Comparison of ENCODE assay signal across 29 mouse cellular contexts in genomic region chr19:28854831-28855230, GRCm38 (mm10). TPM values are rescaled to one million over a fixed set of nuclear protein-coding genes. Genes with fewer than 3 reads are reported as not detected.
"Had no signal": no experiment of that assay in that cellular context is flagged by ENCODE, and none has a peak within 500 bp of the region (broad histone marks: within the 10 kb centered on the region; RNA-seq: fewer than 3 reads in every experiment).

No protein-coding gene starts in this region.

- H3K36me3 ChIP-seq: embryonic facial prominence, embryonic 10.5 days; embryonic facial prominence, embryonic 12.5 days; embryonic facial prominence, embryonic 13.5 days; embryonic facial prominence, embryonic 15.5 days; forebrain, embryonic 10.5 days; forebrain, embryonic 12.5 days; forebrain, embryonic 15.5 days had no signal

- H3K27ac ChIP-seq: embryonic facial prominence, embryonic 10.5 days; embryonic facial prominence, embryonic 12.5 days; embryonic facial prominence, embryonic 13.5 days; embryonic facial prominence, embryonic 15.5 days; forebrain, embryonic 10.5 days; forebrain, embryonic 12.5 days; forebrain, embryonic 13.5 days; forebrain, embryonic 15.5 days; gastrocnemius, adult 2 months; heart, adult 2 months had no signal

- H3K9me3 ChIP-seq: embryonic facial prominence, embryonic 10.5 days; embryonic facial prominence, embryonic 12.5 days; embryonic facial prominence, embryonic 13.5 days; embryonic facial prominence, embryonic 15.5 days; forebrain, embryonic 10.5 days; forebrain, embryonic 12.5 days; forebrain, embryonic 13.5 days; forebrain, embryonic 15.5 days had no signal

- H3K4me2 ChIP-seq: embryonic facial prominence, embryonic 12.5 days; embryonic facial prominence, embryonic 13.5 days; embryonic facial prominence, embryonic 15.5 days; forebrain, embryonic 12.5 days; forebrain, embryonic 13.5 days; forebrain, embryonic 15.5 days had no signal

- H3K4me3 ChIP-seq: embryonic facial prominence, embryonic 10.5 days; embryonic facial prominence, embryonic 12.5 days; embryonic facial prominence, embryonic 13.5 days; embryonic facial prominence, embryonic 15.5 days; erythroblast, embryonic 14.5 days; forebrain, embryonic 10.5 days; forebrain, embryonic 12.5 days; forebrain, embryonic 13.5 days; forebrain, embryonic 15.5 days; gastrocnemius, adult 2 months; heart, adult 2 months had no signal

- DNase-seq: cerebellum, adult 2 months; cerebellum, adult 8-10 months; cerebellum, adult 9-10 months; cerebellum, adult 9-11 months; cerebellum, postnatal 10 days; cerebellum, postnatal 14 days; cerebellum, postnatal 25 days; cerebellum, postnatal 36 days; embryo, embryonic 11 days; forebrain, postnatal 0 days; gastrocnemius, adult 2 months; gastrocnemius, postnatal 10 days; gastrocnemius, postnatal 14 days; gastrocnemius, postnatal 25 days; gastrocnemius, postnatal 36 days; heart, adult 11 months; heart, adult 18-20 months; heart, adult 2 months had no signal

- H3K4me1 ChIP-seq: embryonic facial prominence, embryonic 10.5 days; embryonic facial prominence, embryonic 12.5 days; embryonic facial prominence, embryonic 13.5 days; embryonic facial prominence, embryonic 15.5 days; forebrain, embryonic 10.5 days; forebrain, embryonic 12.5 days; forebrain, embryonic 13.5 days; forebrain, embryonic 15.5 days had no signal

- H3K27me3 ChIP-seq: embryonic facial prominence, embryonic 12.5 days; embryonic facial prominence, embryonic 13.5 days; embryonic facial prominence, embryonic 15.5 days; forebrain, embryonic 12.5 days; forebrain, embryonic 13.5 days; forebrain, embryonic 15.5 days had no signal

- ATAC-seq: forebrain, embryonic 13.5 days; forebrain, embryonic 14.5 days; forebrain, embryonic 15.5 days; forebrain, embryonic 16.5 days; forebrain, postnatal 0 days had no signal

- H3K9ac ChIP-seq: embryonic facial prominence, embryonic 12.5 days; embryonic facial prominence, embryonic 13.5 days; embryonic facial prominence, embryonic 15.5 days; forebrain, embryonic 12.5 days; forebrain, embryonic 13.5 days; forebrain, embryonic 15.5 days; forebrain, postnatal 0 days had no signal

RNA-seq across cellular contexts. Expression of gene Slc1a1, which starts 20.0 kb away (rescaled TPM):
- polyA plus RNA-seq: erythroblast, embryonic 14.5 days had no signal
